Comparison of ENCODE assay signal across 15 mouse cellular contexts in the genomic region with DNA sequence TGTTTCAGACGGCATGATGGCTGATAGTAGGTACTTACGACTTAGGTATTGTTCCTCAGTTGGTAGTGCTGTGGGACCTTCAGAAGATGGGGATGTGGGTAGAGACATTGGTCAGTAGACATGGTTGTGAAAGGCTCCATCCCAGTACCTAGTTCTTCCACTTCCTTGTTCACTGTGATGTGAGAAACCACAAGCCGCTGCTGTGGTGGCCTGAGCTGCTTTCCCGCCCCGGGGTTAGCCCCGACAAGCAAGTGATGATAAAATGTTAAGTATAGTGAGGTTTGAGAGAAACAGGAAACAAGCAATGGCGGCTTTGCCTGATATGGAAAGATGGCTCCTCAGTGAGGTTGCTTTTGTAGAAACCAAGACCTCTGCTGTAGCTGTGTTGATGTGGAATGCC.
A peak's percentile ranks its signal among the peaks of the same experiment; 100 is the strongest.
DNase-seq lines count a peak whose midpoint lies in the region; ATAC-seq and TF ChIP-seq lines count a peak whose summit lies in the region.
"Had no signal": no experiment of that assay in that cellular context is flagged by ENCODE, and none has a peak within 500 bp of the region (broad histone marks: within the 10 kb centered on the region; RNA-seq: fewer than 3 reads in every experiment).

No protein-coding gene starts in this region.

- H3K9me3 ChIP-seq in liver, embryonic 11.5 days (ENCODE audit: control insufficient read depth, low read length), result no peaks in the 10 kb centered on the region; the same call in 1 of the 2 replicates
- H3K9me3 ChIP-seq in CH12.LX (replicated peaks; ENCODE audit: low read length), result peaks cover 4% of the 10 kb centered on the region
- no peaks in the 10 kb centered on the region for H3K9me3 ChIP-seq in stomach, postnatal 0 days (ENCODE audit: control insufficient read depth, low read length)
- H3K9me3 ChIP-seq: hindbrain, embryonic 15.5 days; kidney, embryonic 15.5 days had no signal

- in situ Hi-C loops in CH12.LX (cut with MboI; ENCODE audit: low pct_ligation_motif_present, low pct_unique_long_range_greater_than_20kb, low sequenced_read_pairs), result no loop called here

- H3K4me2 ChIP-seq in liver, embryonic 11.5 days, result no peak overlapping the region
- no peak overlapping the region for H3K4me2 ChIP-seq in CH12.LX (ENCODE audit: insufficient read depth, low read depth, poor library complexity, severe bottlenecking)
- H3K4me2 ChIP-seq in stomach, postnatal 0 days (replicated peaks; ENCODE audit: low read depth), result no peak overlapping the region
- H3K4me2 ChIP-seq: heart, embryonic 15.5 days; hindbrain, embryonic 15.5 days; kidney, embryonic 15.5 days had no signal

- peak; percentile 43 for DNase-seq in liver
- no peak for DNase-seq in liver, embryonic 11.5 days (ENCODE audit: low spot score)
- DNase-seq in CH12.LX (ENCODE audit: extremely low read depth), result peak; percentile 90
- DNase-seq in stomach, postnatal 0 days (ENCODE audit: low spot score), result no peak
- DNase-seq in heart, postnatal 4 days, result no peak
- DNase-seq: adrenal gland, postnatal 10 days; cerebellum, postnatal 10 days; gastrocnemius, postnatal 36 days had no signal

- 40% methylated on average over 7 of the region's 7 CpGs for WGBS in liver, embryonic 11.5 days
- WGBS in stomach, postnatal 0 days, result 88% methylated on average over 7 of the region's 7 CpGs

- no peak overlapping the region for H3K27ac ChIP-seq in liver, embryonic 11.5 days (ENCODE audit: low read depth, low read length)
- H3K27ac ChIP-seq in CH12.LX (ENCODE audit: insufficient read depth, low read depth), result no peak overlapping the region
- no peak overlapping the region for H3K27ac ChIP-seq in stomach, postnatal 0 days (replicated peaks)
- H3K27ac ChIP-seq: heart, embryonic 15.5 days; hindbrain, embryonic 15.5 days; kidney, embryonic 15.5 days had no signal

- H3K9ac ChIP-seq in liver, embryonic 11.5 days (ENCODE audit: low read depth, low read length), result no peak overlapping the region
- H3K9ac ChIP-seq in CH12.LX (ENCODE audit: insufficient read depth, low read depth), result no peak overlapping the region
- H3K9ac ChIP-seq in stomach, postnatal 0 days (ENCODE audit: low read length), result no peak overlapping the region
- H3K9ac ChIP-seq: heart, embryonic 15.5 days; hindbrain, embryonic 15.5 days; kidney, embryonic 15.5 days had no signal

- no peak for TF ChIP-seq RAD21 in CH12.LX (IDR thresholded peaks at IDR 0.05; ENCODE audit: low read depth, low read length)

- no peak for TF ChIP-seq CTCF in CH12.LX (conservative IDR thresholded peaks at IDR 0.05 in 1 of 2, IDR thresholded peaks at IDR 0.05 in 1 of 2; ENCODE audit: low read depth in 2 of 2, low read length in 2 of 2)
- TF ChIP-seq CTCF in stomach, postnatal 0 days (IDR thresholded peaks at IDR 0.05; ENCODE audit: low read depth), result no peak

- ATAC-seq in liver, embryonic 11.5 days (replicated peaks; ENCODE audit: low FRiP score), result no peak; the same call in 1 of the 2 replicates
- ATAC-seq in granulocyte monocyte progenitor cell, adult 5-6 weeks (replicated peaks; ENCODE audit: poor library complexity, severe bottlenecking), result peak; percentile 97
- ATAC-seq in monocyte, adult 5-6 weeks (replicated peaks; ENCODE audit: insufficient number of reproducible peaks, low FRiP score, low TSS enrichment, poor library complexity, severe bottlenecking), result peak; percentile 86
- ATAC-seq in stomach, postnatal 0 days (ENCODE audit: low FRiP score, low TSS enrichment), result no peak

- dilution Hi-C loops in CH12.LX (cut with MboI; ENCODE audit: extremely low pct_ligation_motif_present, extremely low pct_unique_long_range_greater_than_20kb, low sequenced_read_pairs), result no loop called here

- no peaks in the 10 kb centered on the region for H3K27me3 ChIP-seq in liver, embryonic 11.5 days (replicated peaks; ENCODE audit: control insufficient read depth, insufficient read depth, low read length)
- H3K27me3 ChIP-seq in CH12.LX (replicated peaks), result no peaks in the 10 kb centered on the region
- no peaks in the 10 kb centered on the region for H3K27me3 ChIP-seq in stomach, postnatal 0 days (ENCODE audit: control insufficient read depth, insufficient read depth, low read length)
- H3K27me3 ChIP-seq: heart, embryonic 15.5 days; hindbrain, embryonic 15.5 days; kidney, embryonic 15.5 days had no signal

- no peaks in the 10 kb centered on the region for H3K4me1 ChIP-seq in liver, embryonic 11.5 days (replicated peaks; ENCODE audit: control insufficient read depth, insufficient read depth, low read length)
- peaks cover 3 to 36% of the 10 kb centered on the region in 2 experiments for H3K4me1 ChIP-seq in CH12.LX (ENCODE audit: control insufficient read depth in 1 of 2, insufficient read depth in 2 of 2)
- no peaks in the 10 kb centered on the region for H3K4me1 ChIP-seq in stomach, postnatal 0 days (replicated peaks; ENCODE audit: control insufficient read depth, insufficient read depth)
- H3K4me1 ChIP-seq: heart, embryonic 15.5 days; hindbrain, embryonic 15.5 days; kidney, embryonic 15.5 days had no signal

- TF ChIP-seq EP300 in CH12.LX (IDR thresholded peaks at IDR 0.05; ENCODE audit: low read length), result peak; percentile 81
- no peak for TF ChIP-seq EP300 in stomach, postnatal 0 days (optimal IDR thresholded peaks at IDR 0.05)

- no peak overlapping the region for H3K4me3 ChIP-seq in liver, embryonic 11.5 days (ENCODE audit: low read depth, low read length)
- H3K4me3 ChIP-seq in CH12.LX (replicated peaks in 1 of 3; ENCODE audit: low read depth in 2 of 3, low read length in 2 of 3, poor library complexity in 1 of 3), result no peak overlapping the region
- H3K4me3 ChIP-seq in stomach, postnatal 0 days (ENCODE audit: low read depth, low read length), result no peak overlapping the region
- H3K4me3 ChIP-seq: erythroblast, embryonic 14.5 days; heart, embryonic 15.5 days; hindbrain, embryonic 15.5 days; kidney, embryonic 15.5 days; layer of hippocampus, adult 2 months had no signal

- TF ChIP-seq POLR2A in CH12.LX (IDR thresholded peaks at IDR 0.05; ENCODE audit: low read depth, low read length), result no peak

- H3K36me3 ChIP-seq in liver, embryonic 11.5 days (ENCODE audit: control insufficient read depth, insufficient read depth, low read length), result no peaks in the 10 kb centered on the region
- H3K36me3 ChIP-seq in CH12.LX (replicated peaks in 1 of 2; ENCODE audit: control insufficient read depth in 1 of 2, insufficient read depth in 1 of 2, low read length in 1 of 2), result no peaks in the 10 kb centered on the region
- H3K36me3 ChIP-seq in stomach, postnatal 0 days (ENCODE audit: control insufficient read depth, insufficient read depth, low read length), result no peaks in the 10 kb centered on the region
- H3K36me3 ChIP-seq: heart, embryonic 15.5 days; hindbrain, embryonic 15.5 days; kidney, embryonic 15.5 days had no signal

- no peaks in the 10 kb centered on the region for H3K79me2 ChIP-seq in CH12.LX (replicated peaks; ENCODE audit: control insufficient read depth, extremely low read depth, insufficient read depth, poor library complexity, severe bottlenecking)

TF ChIP-seq in CH12.LX, 34 proteins besides CTCF, POLR2A, EP300 and RAD21:
- TF ChIP-seq TCF12 (IDR thresholded peaks at IDR 0.05; ENCODE audit: low read depth, low read length) (no peak), ELF1 (IDR thresholded peaks at IDR 0.05; ENCODE audit: low read depth, low read length) (peak; percentile 62), BHLHE40 (IDR thresholded peaks at IDR 0.05; ENCODE audit: low read depth, low read length) (peak; percentile 31; the same call in 1 of the 2 replicates), IRF4 (IDR thresholded peaks at IDR 0.05; ENCODE audit: low read depth, low read length) (peak; percentile 69), E2F4 (IDR thresholded peaks at IDR 0.05; ENCODE audit: insufficient replicate concordance, low read depth, low read length) (0 out of 2 replicates have a peak, but pooled peaks have one; percentile 78), MAFK (IDR thresholded peaks at IDR 0.05; ENCODE audit: insufficient replicate concordance, low read length) (0 out of 2 replicates have a peak, but pooled peaks have one; percentile 47), TBP (conservative IDR thresholded peaks at IDR 0.05; ENCODE audit: low read depth, low read length) (peak; percentile 93), UBTF (IDR thresholded peaks at IDR 0.05; ENCODE audit: low read depth, low read length) (peak; percentile 92), RCOR1 (conservative IDR thresholded peaks at IDR 0.05; ENCODE audit: low read depth, low read length) (peak; percentile 56; the same call in 1 of the 2 replicates), GABPA (IDR thresholded peaks at IDR 0.05; ENCODE audit: insufficient replicate concordance, low read depth, low read length) (no peak)

Comparison
In these comparisons a context has a peak if more than half of its experiments do, and no peak if none do; other contexts are left out.
1. DNase-seq: peak in liver (single experiment) and CH12.LX (single experiment); none in liver, embryonic 11.5 days (single experiment), stomach, postnatal 0 days (single experiment) and heart, postnatal 4 days (single experiment).
2. ATAC-seq: peak in granulocyte monocyte progenitor cell, adult 5-6 weeks (single experiment) and monocyte, adult 5-6 weeks (single experiment); none in liver, embryonic 11.5 days (single experiment) and stomach, postnatal 0 days (single experiment).